In genomic region chr19:45565925-45566715, GRCm38 (mm10) we compare ENCODE assay signal across 18 mouse cellular contexts. TPM values are rescaled to one million over a fixed set of nuclear protein-coding genes. Genes with fewer than 3 reads are reported as not detected.
A peak's percentile ranks its signal among the peaks of the same experiment; 100 is the strongest.
DNase-seq lines count a peak whose midpoint lies in the region; ATAC-seq and TF ChIP-seq lines count a peak whose summit lies in the region.
"Had no signal": no experiment of that assay in that cellular context is flagged by ENCODE, and none has a peak within 500 bp of the region (broad histone marks: within the 10 kb centered on the region; RNA-seq: fewer than 3 reads in every experiment).

No protein-coding gene starts in this region.

- no peaks in the 10 kb centered on the region for H3K36me3 ChIP-seq in stomach, embryonic 14.5 days (ENCODE audit: control insufficient read depth, insufficient read depth, low read length)
- H3K36me3 ChIP-seq in stomach, postnatal 0 days (ENCODE audit: control insufficient read depth, insufficient read depth, low read length), result no peaks in the 10 kb centered on the region
- no peaks in the 10 kb centered on the region for H3K36me3 ChIP-seq in limb, embryonic 10.5 days
- H3K36me3 ChIP-seq: forebrain, embryonic 15.5 days; heart, embryonic 12.5 days had no signal

- peak; percentile 38 for DNase-seq in cerebellum, adult 8-10 months
- no peak for DNase-seq in stomach, postnatal 0 days (ENCODE audit: low spot score)
- no peak for DNase-seq in limb, embryonic 10.5 days (ENCODE audit: low spot score)
- DNase-seq in gastrocnemius, postnatal 14 days, result no peak
- no peak for DNase-seq in heart, postnatal 14 days
- DNase-seq: adrenal gland, postnatal 25 days; heart, postnatal 4 days; kidney, adult 11 months; kidney, postnatal 25 days; lung, postnatal 36 days; retina, postnatal 1 day; right cerebral cortex, postnatal 4 days had no signal

- H3K4me1 ChIP-seq in stomach, embryonic 14.5 days (ENCODE audit: control insufficient read depth, insufficient read depth, low read length), result peaks cover 28% of the 10 kb centered on the region
- H3K4me1 ChIP-seq in stomach, postnatal 0 days (replicated peaks; ENCODE audit: control insufficient read depth, insufficient read depth), result no peaks in the 10 kb centered on the region
- peaks cover 48% of the 10 kb centered on the region for H3K4me1 ChIP-seq in limb, embryonic 10.5 days

- intact Hi-C loops in gastrocnemius, postnatal 14 days (cut with DNase I; ENCODE audit: low total_unique reads), result no loop called here
- intact Hi-C loops in heart, postnatal 14 days (cut with DNase I), result no loop called here

- no peak for TF ChIP-seq EP300 in stomach, postnatal 0 days (optimal IDR thresholded peaks at IDR 0.05)

- H3K4me2 ChIP-seq in stomach, embryonic 14.5 days (replicated peaks; ENCODE audit: low read depth, low read length), result no peak overlapping the region
- H3K4me2 ChIP-seq in stomach, postnatal 0 days (replicated peaks; ENCODE audit: low read depth), result no peak overlapping the region
- H3K4me2 ChIP-seq: forebrain, embryonic 15.5 days; heart, embryonic 12.5 days; midbrain, embryonic 11.5 days had no signal

- TF ChIP-seq CTCF in stomach, postnatal 0 days (IDR thresholded peaks at IDR 0.05; ENCODE audit: low read depth), result no peak

- no peaks in the 10 kb centered on the region for H3K9me3 ChIP-seq in stomach, embryonic 14.5 days (ENCODE audit: control insufficient read depth, low read depth, low read length)
- H3K9me3 ChIP-seq in stomach, postnatal 0 days (ENCODE audit: control insufficient read depth, low read length), result no peaks in the 10 kb centered on the region
- no peaks in the 10 kb centered on the region for H3K9me3 ChIP-seq in limb, embryonic 10.5 days (replicated peaks)
- H3K9me3 ChIP-seq: forebrain, embryonic 15.5 days; heart, embryonic 12.5 days had no signal

- no peak overlapping the region for H3K9ac ChIP-seq in stomach, embryonic 14.5 days (replicated peaks; ENCODE audit: low read depth, low read length)
- H3K9ac ChIP-seq in stomach, postnatal 0 days (ENCODE audit: low read length), result no peak overlapping the region
- H3K9ac ChIP-seq: forebrain, embryonic 15.5 days; heart, embryonic 12.5 days had no signal

- H3K27me3 ChIP-seq in stomach, embryonic 14.5 days (ENCODE audit: control insufficient read depth, insufficient read depth, low read length), result no peaks in the 10 kb centered on the region
- no peaks in the 10 kb centered on the region for H3K27me3 ChIP-seq in stomach, postnatal 0 days (ENCODE audit: control insufficient read depth, insufficient read depth, low read length)
- H3K27me3 ChIP-seq in limb, embryonic 10.5 days (ENCODE audit: low read depth, poor library complexity, severe bottlenecking), result no peaks in the 10 kb centered on the region
- H3K27me3 ChIP-seq: forebrain, embryonic 15.5 days; heart, embryonic 12.5 days had no signal

- no peak overlapping the region for H3K4me3 ChIP-seq in stomach, embryonic 14.5 days (ENCODE audit: low read depth, low read length)
- H3K4me3 ChIP-seq in stomach, postnatal 0 days (ENCODE audit: low read depth, low read length), result no peak overlapping the region
- H3K4me3 ChIP-seq in limb, embryonic 10.5 days, result no peak overlapping the region
- H3K4me3 ChIP-seq: forebrain, embryonic 15.5 days; heart, embryonic 12.5 days had no signal

- 43% methylated on average over 15 of the region's 15 CpGs for WGBS in stomach, embryonic 14.5 days
- 39% methylated on average over 15 of the region's 15 CpGs for WGBS in stomach, postnatal 0 days
- WGBS in limb, embryonic 10.5 days, result 55% methylated on average over 15 of the region's 15 CpGs

- no peak for ATAC-seq in cerebellum, adult (ENCODE audit: insufficient number of reproducible peaks, low FRiP score, low TSS enrichment)
- no peak for ATAC-seq in stomach, embryonic 14.5 days (ENCODE audit: insufficient number of reproducible peaks, insufficient read depth, low FRiP score, low read depth)
- no peak for ATAC-seq in stomach, postnatal 0 days (ENCODE audit: low FRiP score, low TSS enrichment)
- ATAC-seq in erythroid progenitor cell, adult 5-6 weeks (replicated peaks; ENCODE audit: low FRiP score, poor library complexity, severe bottlenecking), result no peak
- ATAC-seq: forebrain, embryonic 15.5 days had no signal

- H3K27ac ChIP-seq in stomach, embryonic 14.5 days (ENCODE audit: low read length), result peak overlapping the region; percentile 39; the same call in 1 of the 2 replicates
- H3K27ac ChIP-seq in stomach, postnatal 0 days (replicated peaks), result no peak overlapping the region
- peak overlapping the region; percentile 56; the same call in 1 of the 2 replicates for H3K27ac ChIP-seq in limb, embryonic 10.5 days
- H3K27ac ChIP-seq: forebrain, embryonic 15.5 days had no signal

RNA-seq across cellular contexts. Expression of gene Gm17018, which starts 5.7 kb away (rescaled TPM):
- polyA plus RNA-seq in stomach, embryonic 14.5 days (2014; fragmentation: Nextera tagmentation; extraction: Ambion mirVana), result 45.3 and 45.4 TPM in 2 replicates
- polyA plus RNA-seq in stomach, postnatal 0 days (2015; fragmentation: Nextera tagmentation; extraction: Ambion mirVana), result 28.8 and 30.4 TPM in 2 replicates
- polyA plus RNA-seq in limb, embryonic 10.5 days (2016; fragmentation: Nextera tagmentation; extraction: Ambion mirVana), result 43.0 and 43.6 TPM in 2 replicates
- total RNA-seq in erythroid progenitor cell, adult 5-6 weeks (2015; ENCODE audit: low replicate concordance), result 3.4 TPM in 1 of 2 replicates, not detected in the other
- 4.0 and 7.7 TPM in 2 replicates for total RNA-seq in erythroid progenitor cell, adult 5-6 weeks (2017; ENCODE audit: low replicate concordance)
- 10 to 100 TPM; 12.8 to 13.5 TPM for total RNA-seq in gastrocnemius, postnatal 14 days (2021)
- total RNA-seq in heart, postnatal 14 days (2021), result 10 to 100 TPM; 17.1 to 20.0 TPM

RNA-seq across cellular contexts. Expression of gene Poll, which starts 5.8 kb away (rescaled TPM):
- 12.2 and 12.5 TPM in 2 replicates for polyA plus RNA-seq in stomach, embryonic 14.5 days (2014; fragmentation: Nextera tagmentation; extraction: Ambion mirVana)
- polyA plus RNA-seq in stomach, postnatal 0 days (2015; fragmentation: Nextera tagmentation; extraction: Ambion mirVana), result 6.0 and 6.1 TPM in 2 replicates
- polyA plus RNA-seq in limb, embryonic 10.5 days (2016; fragmentation: Nextera tagmentation; extraction: Ambion mirVana), result 22.6 and 25.9 TPM in 2 replicates
- 3.6 TPM in 1 of 2 replicates, not detected in the other for total RNA-seq in erythroid progenitor cell, adult 5-6 weeks (2015; ENCODE audit: low replicate concordance)
- total RNA-seq in erythroid progenitor cell, adult 5-6 weeks (2017; ENCODE audit: low replicate concordance), result 3.0 TPM in 1 of 2 replicates, not detected in the other
- total RNA-seq in gastrocnemius, postnatal 14 days (2021), result 10 to 100 TPM; 11.2 to 11.3 TPM
- 1 to 10 TPM; 8.6 to 8.7 TPM for total RNA-seq in heart, postnatal 14 days (2021)
